Comparison of ENCODE assay signal across 8 mouse cellular contexts in the genomic region with DNA sequence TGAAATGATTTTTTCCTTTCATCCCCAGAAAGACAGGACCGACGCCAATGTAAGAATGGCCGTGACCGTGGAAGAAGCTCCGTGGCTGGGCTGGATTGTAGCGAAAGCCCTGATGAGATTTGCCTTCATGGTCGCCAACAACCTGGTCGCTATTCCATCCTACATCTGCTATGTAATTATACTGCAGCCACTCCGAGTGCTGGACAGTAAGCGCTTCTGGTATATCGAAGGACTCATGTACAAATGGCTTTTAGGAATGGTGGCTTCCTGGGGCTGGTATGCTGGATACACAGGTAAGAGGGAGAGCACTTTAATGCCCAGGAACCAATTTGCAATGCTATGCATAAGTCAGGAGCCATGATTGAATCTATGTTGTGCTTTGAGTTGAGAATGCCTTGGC. TPM values are rescaled to one million over a fixed set of nuclear protein-coding genes. Genes with fewer than 3 reads are reported as not detected.
DNase-seq lines count a peak whose midpoint lies in the region; ATAC-seq and TF ChIP-seq lines count a peak whose summit lies in the region.

No protein-coding gene starts in this region.

- H3K27me3 ChIP-seq in kidney, embryonic 15.5 days, result no peaks in the 10 kb centered on the region
- no peaks in the 10 kb centered on the region for H3K27me3 ChIP-seq in forebrain, embryonic 16.5 days (replicated peaks; ENCODE audit: control insufficient read depth, insufficient read depth, low read length)
- peaks cover 65% of the 10 kb centered on the region for H3K27me3 ChIP-seq in liver, embryonic 13.5 days

- no peak for TF ChIP-seq POLR2A in bone marrow macrophage, adult 2 months (IDR thresholded peaks at IDR 0.05; ENCODE audit: borderline replicate concordance, low read depth, low read length)

- peak overlapping the region; percentile 92 for H3K9ac ChIP-seq in kidney, embryonic 15.5 days
- peak overlapping the region; percentile 97 for H3K9ac ChIP-seq in forebrain, embryonic 16.5 days (replicated peaks; ENCODE audit: low read depth, low read length)
- H3K9ac ChIP-seq in liver, embryonic 13.5 days, result peak overlapping the region; percentile 70; the same call in 1 of the 2 replicates

- H3K27ac ChIP-seq in kidney, embryonic 15.5 days, result peak overlapping the region; percentile 93
- no peak overlapping the region for H3K27ac ChIP-seq in bone marrow macrophage, adult 2 months (ENCODE audit: insufficient read depth, low read depth, low read length)
- peak overlapping the region; percentile 93 for H3K27ac ChIP-seq in forebrain, embryonic 16.5 days (ENCODE audit: low read length)
- H3K27ac ChIP-seq in liver, embryonic 13.5 days, result no peak overlapping the region

- no peak for TF ChIP-seq CTCF in bone marrow macrophage, adult 2 months (IDR thresholded peaks at IDR 0.05; ENCODE audit: low read depth, low read length)

- peaks cover 18% of the 10 kb centered on the region for H3K4me1 ChIP-seq in kidney, embryonic 15.5 days
- peaks cover 16% of the 10 kb centered on the region for H3K4me1 ChIP-seq in bone marrow macrophage, adult 2 months (ENCODE audit: control insufficient read depth, insufficient read depth, low read length)
- peaks cover 33% of the 10 kb centered on the region for H3K4me1 ChIP-seq in forebrain, embryonic 16.5 days (replicated peaks; ENCODE audit: control insufficient read depth, insufficient read depth, low read length)
- 0 out of 2 replicates have a peak, but pooled peaks cover 2% of the 10 kb centered on the region for H3K4me1 ChIP-seq in liver, embryonic 13.5 days (replicated peaks)

- 13% methylated on average over 11 of the region's 11 CpGs for WGBS in kidney, embryonic 15.5 days
- 9% methylated on average over 11 of the region's 11 CpGs for WGBS in forebrain, embryonic 16.5 days
- WGBS in liver, embryonic 13.5 days (ENCODE audit: insufficient replicate concordance), result 30% methylated on average over 11 of the region's 11 CpGs

- no peak for ATAC-seq in kidney, embryonic 15.5 days (replicated peaks; ENCODE audit: low FRiP score)
- no peak for ATAC-seq in forebrain, embryonic 16.5 days
- no peak for ATAC-seq in liver, embryonic 13.5 days (ENCODE audit: low read depth)

- no peaks in the 10 kb centered on the region for H3K9me3 ChIP-seq in kidney, embryonic 15.5 days (replicated peaks)
- no peaks in the 10 kb centered on the region for H3K9me3 ChIP-seq in forebrain, embryonic 16.5 days (ENCODE audit: control insufficient read depth, low read length)
- H3K9me3 ChIP-seq in liver, embryonic 13.5 days (replicated peaks), result no peaks in the 10 kb centered on the region

- peak overlapping the region; percentile 81 for H3K4me2 ChIP-seq in kidney, embryonic 15.5 days
- peak overlapping the region; percentile 53 for H3K4me2 ChIP-seq in forebrain, embryonic 16.5 days (ENCODE audit: low read length)
- H3K4me2 ChIP-seq in liver, embryonic 13.5 days, result peak overlapping the region; percentile 74

- DNase-seq in kidney, postnatal 36 days, result no peak
- no peak for DNase-seq in liver, embryonic 13.5 days
- no peak for DNase-seq in retina, embryonic 14.5 days (ENCODE audit: low spot score)
- DNase-seq in thymus, postnatal 0 days (ENCODE audit: low spot score), result no peak
- no peak for DNase-seq in retina, postnatal 1 day

- H3K36me3 ChIP-seq in kidney, embryonic 15.5 days, result peaks cover 29% of the 10 kb centered on the region
- no peaks in the 10 kb centered on the region for H3K36me3 ChIP-seq in forebrain, embryonic 16.5 days (ENCODE audit: control insufficient read depth, insufficient read depth)
- 0 out of 2 replicates have a peak, but pooled peaks cover 5% of the 10 kb centered on the region for H3K36me3 ChIP-seq in liver, embryonic 13.5 days

- H3K4me3 ChIP-seq in kidney, embryonic 15.5 days (replicated peaks), result peak overlapping the region; percentile 88
- peak overlapping the region; percentile 83 for H3K4me3 ChIP-seq in bone marrow macrophage, adult 2 months (ENCODE audit: insufficient read depth, low read length)
- H3K4me3 ChIP-seq in forebrain, embryonic 16.5 days (replicated peaks; ENCODE audit: low read length), result peak overlapping the region; percentile 98
- H3K4me3 ChIP-seq in liver, embryonic 13.5 days (replicated peaks), result peak overlapping the region; percentile 69

RNA-seq across cellular contexts. Expression of a gene that starts 1.7 kb away (rescaled TPM):
- polyA plus RNA-seq in kidney, embryonic 15.5 days (2015; fragmentation: Nextera tagmentation; extraction: Ambion mirVana), result 18.5 and 20.9 TPM in 2 replicates
- 23.0 and 24.6 TPM in 2 replicates for polyA plus RNA-seq in bone marrow macrophage, adult 2 months (2012; ENCODE audit: insufficient read depth, insufficient read length, missing spikeins)
- polyA plus RNA-seq in forebrain, embryonic 16.5 days (2015; fragmentation: Nextera tagmentation; extraction: Ambion mirVana), result 30.3 and 31.9 TPM in 2 replicates
- polyA plus RNA-seq in liver, embryonic 13.5 days (2015; fragmentation: Nextera tagmentation; extraction: Ambion mirVana), result 8.1 and 8.8 TPM in 2 replicates
- 17.7 and 18.0 TPM in 2 replicates for polyA plus RNA-seq in thymus, postnatal 0 days (2015; fragmentation: Nextera tagmentation; extraction: Ambion mirVana)

Comparison
In these comparisons a context has a peak if more than half of its experiments do, and no peak if none do; other contexts are left out.
1. H3K27ac ChIP-seq: peak in kidney, embryonic 15.5 days (single experiment) and forebrain, embryonic 16.5 days (single experiment); none in bone marrow macrophage, adult 2 months (single experiment) and liver, embryonic 13.5 days (single experiment).
2. Peak in every context shown above with its lines, with median percentiles within 50 percentile points of each other: H3K4me2 ChIP-seq, H3K4me3 ChIP-seq and H3K9ac ChIP-seq.